In genomic region chr7:131362269-131362614, GRCm38 (mm10) we compare ENCODE assay signal across 8 mouse cellular contexts. TPM values are rescaled to one million over a fixed set of nuclear protein-coding genes. Genes with fewer than 3 reads are reported as not detected.
DNase-seq lines count a peak whose midpoint lies in the region; ATAC-seq and TF ChIP-seq lines count a peak whose summit lies in the region.

No protein-coding gene starts in this region.

- peak; percentile 82 for ATAC-seq in lung, embryonic 14.5 days (ENCODE audit: insufficient read depth)
- ATAC-seq in embryonic facial prominence, embryonic 15.5 days (ENCODE audit: insufficient number of reproducible peaks, low FRiP score, low TSS enrichment, low read depth) = peak; percentile 84
- ATAC-seq in neural tube, embryonic 15.5 days (ENCODE audit: low FRiP score) = peak; percentile 83

- H3K27ac ChIP-seq in lung, embryonic 14.5 days (ENCODE audit: low read depth) = peak overlapping the region; percentile 89
- H3K27ac ChIP-seq in embryonic facial prominence, embryonic 15.5 days (replicated peaks) = peak overlapping the region; percentile 96
- H3K27ac ChIP-seq in limb, embryonic 10.5 days = peak overlapping the region; percentile 96
- peak overlapping the region; percentile 89 for H3K27ac ChIP-seq in neural tube, embryonic 15.5 days (replicated peaks)

- TF ChIP-seq CTCF in lung, embryonic 14.5 days (IDR thresholded peaks at IDR 0.05; ENCODE audit: low read depth) = no peak

- H3K36me3 ChIP-seq in lung, embryonic 14.5 days (ENCODE audit: insufficient read depth) = peaks cover 28% of the 10 kb centered on the region
- peaks cover 21% of the 10 kb centered on the region for H3K36me3 ChIP-seq in embryonic facial prominence, embryonic 15.5 days
- peaks cover 39% of the 10 kb centered on the region for H3K36me3 ChIP-seq in limb, embryonic 10.5 days
- peaks cover 18% of the 10 kb centered on the region for H3K36me3 ChIP-seq in neural tube, embryonic 15.5 days

- DNase-seq in lung, embryonic 14.5 days = no peak
- no peak for DNase-seq in lung, postnatal 25 days (ENCODE audit: low spot score)
- DNase-seq in limb, embryonic 10.5 days (ENCODE audit: low spot score) = no peak
- no peak for DNase-seq in thymus, postnatal 0 days (ENCODE audit: low spot score)
- no peak for DNase-seq in T-cell, adult 2 months (ENCODE audit: low spot score)
- DNase-seq in kidney, adult 11 months = no peak

- peak overlapping the region; percentile 92 for H3K4me2 ChIP-seq in lung, embryonic 14.5 days
- H3K4me2 ChIP-seq in embryonic facial prominence, embryonic 15.5 days (replicated peaks) = peak overlapping the region; percentile 64
- H3K4me2 ChIP-seq in neural tube, embryonic 15.5 days = peak overlapping the region; percentile 96

- no peaks in the 10 kb centered on the region for H3K9me3 ChIP-seq in lung, embryonic 14.5 days (ENCODE audit: low read depth, low read length)
- no peaks in the 10 kb centered on the region for H3K9me3 ChIP-seq in embryonic facial prominence, embryonic 15.5 days (replicated peaks)
- no peaks in the 10 kb centered on the region for H3K9me3 ChIP-seq in limb, embryonic 10.5 days (replicated peaks)
- H3K9me3 ChIP-seq in neural tube, embryonic 15.5 days (replicated peaks) = no peaks in the 10 kb centered on the region

- no peaks in the 10 kb centered on the region for H3K27me3 ChIP-seq in lung, embryonic 14.5 days (ENCODE audit: insufficient read depth, low read length)
- H3K27me3 ChIP-seq in embryonic facial prominence, embryonic 15.5 days = no peaks in the 10 kb centered on the region
- H3K27me3 ChIP-seq in limb, embryonic 10.5 days (ENCODE audit: low read depth, poor library complexity, severe bottlenecking) = no peaks in the 10 kb centered on the region
- no peaks in the 10 kb centered on the region for H3K27me3 ChIP-seq in neural tube, embryonic 15.5 days (replicated peaks)

- WGBS in lung, embryonic 14.5 days = 0% methylated on average over 35 of the region's 35 CpGs
- WGBS in embryonic facial prominence, embryonic 15.5 days = under 1% methylated on average over 35 of the region's 35 CpGs
- 1% methylated on average over 35 of the region's 35 CpGs for WGBS in limb, embryonic 10.5 days
- under 1% methylated on average over 35 of the region's 35 CpGs for WGBS in neural tube, embryonic 15.5 days

- peaks cover 11% of the 10 kb centered on the region; the same call in 1 of the 2 replicates for H3K4me1 ChIP-seq in lung, embryonic 14.5 days (ENCODE audit: insufficient read depth)
- peaks cover 15% of the 10 kb centered on the region for H3K4me1 ChIP-seq in embryonic facial prominence, embryonic 15.5 days
- peaks cover 17% of the 10 kb centered on the region for H3K4me1 ChIP-seq in limb, embryonic 10.5 days
- peaks cover 17% of the 10 kb centered on the region for H3K4me1 ChIP-seq in neural tube, embryonic 15.5 days

- peak overlapping the region; percentile 92 for H3K4me3 ChIP-seq in lung, embryonic 14.5 days (ENCODE audit: low read depth, low read length)
- H3K4me3 ChIP-seq in embryonic facial prominence, embryonic 15.5 days (replicated peaks) = peak overlapping the region; percentile 92
- peak overlapping the region; percentile 89 for H3K4me3 ChIP-seq in limb, embryonic 10.5 days
- H3K4me3 ChIP-seq in neural tube, embryonic 15.5 days (replicated peaks) = peak overlapping the region; percentile 84

- peak overlapping the region; percentile 88 for H3K9ac ChIP-seq in lung, embryonic 14.5 days
- peak overlapping the region; percentile 83 for H3K9ac ChIP-seq in embryonic facial prominence, embryonic 15.5 days
- peak overlapping the region; percentile 83 for H3K9ac ChIP-seq in neural tube, embryonic 15.5 days (replicated peaks)

RNA-seq across cellular contexts. Expression of gene 2310057M21Rik, which starts 0.3 kb away (rescaled TPM):
- polyA plus RNA-seq in lung, embryonic 14.5 days (2014; fragmentation: Nextera tagmentation; extraction: Ambion mirVana) = 20.0 and 24.3 TPM in 2 replicates
- 24.0 and 24.6 TPM in 2 replicates for polyA plus RNA-seq in embryonic facial prominence, embryonic 15.5 days (2015; fragmentation: Nextera tagmentation; extraction: Ambion mirVana)
- 22.6 and 25.5 TPM in 2 replicates for polyA plus RNA-seq in limb, embryonic 10.5 days (2016; fragmentation: Nextera tagmentation; extraction: Ambion mirVana)
- 29.0 and 31.1 TPM in 2 replicates for polyA plus RNA-seq in neural tube, embryonic 15.5 days (2015; fragmentation: Nextera tagmentation; extraction: Ambion mirVana)
- 16.7 and 16.8 TPM in 2 replicates for polyA plus RNA-seq in thymus, postnatal 0 days (2015; fragmentation: Nextera tagmentation; extraction: Ambion mirVana)

RNA-seq across cellular contexts. Expression of gene Pstk, which starts 8.7 kb away (rescaled TPM):
- polyA plus RNA-seq in lung, embryonic 14.5 days (2014; fragmentation: Nextera tagmentation; extraction: Ambion mirVana) = 63.8 and 66.7 TPM in 2 replicates
- 69.0 and 71.6 TPM in 2 replicates for polyA plus RNA-seq in embryonic facial prominence, embryonic 15.5 days (2015; fragmentation: Nextera tagmentation; extraction: Ambion mirVana)
- polyA plus RNA-seq in limb, embryonic 10.5 days (2016; fragmentation: Nextera tagmentation; extraction: Ambion mirVana) = 68.0 and 79.4 TPM in 2 replicates
- 56.3 and 57.6 TPM in 2 replicates for polyA plus RNA-seq in neural tube, embryonic 15.5 days (2015; fragmentation: Nextera tagmentation; extraction: Ambion mirVana)
- 45.6 and 51.3 TPM in 2 replicates for polyA plus RNA-seq in thymus, postnatal 0 days (2015; fragmentation: Nextera tagmentation; extraction: Ambion mirVana)

RNA-seq across cellular contexts. Expression of gene Fam24a, which starts 28.6 kb away (rescaled TPM):
- polyA plus RNA-seq in lung, embryonic 14.5 days (2014; fragmentation: Nextera tagmentation; extraction: Ambion mirVana) = not detected in 2 replicates
- polyA plus RNA-seq in embryonic facial prominence, embryonic 15.5 days (2015; fragmentation: Nextera tagmentation; extraction: Ambion mirVana) = 0.37 TPM in 1 of 2 replicates, not detected in the other
- not detected in 2 replicates for polyA plus RNA-seq in limb, embryonic 10.5 days (2016; fragmentation: Nextera tagmentation; extraction: Ambion mirVana)
- polyA plus RNA-seq in neural tube, embryonic 15.5 days (2015; fragmentation: Nextera tagmentation; extraction: Ambion mirVana) = not detected in 2 replicates
- polyA plus RNA-seq in thymus, postnatal 0 days (2015; fragmentation: Nextera tagmentation; extraction: Ambion mirVana) = not detected in 2 replicates

RNA-seq across cellular contexts. Expression of gene Fam24b, which starts 32.9 kb away (rescaled TPM):
- polyA plus RNA-seq in lung, embryonic 14.5 days (2014; fragmentation: Nextera tagmentation; extraction: Ambion mirVana) = not detected in 2 replicates
- polyA plus RNA-seq in embryonic facial prominence, embryonic 15.5 days (2015; fragmentation: Nextera tagmentation; extraction: Ambion mirVana) = not detected in 2 replicates
- not detected in 2 replicates for polyA plus RNA-seq in limb, embryonic 10.5 days (2016; fragmentation: Nextera tagmentation; extraction: Ambion mirVana)
- polyA plus RNA-seq in neural tube, embryonic 15.5 days (2015; fragmentation: Nextera tagmentation; extraction: Ambion mirVana) = not detected in 2 replicates
- not detected in 2 replicates for polyA plus RNA-seq in thymus, postnatal 0 days (2015; fragmentation: Nextera tagmentation; extraction: Ambion mirVana)

RNA-seq across cellular contexts. Expression of gene Cuzd1, which starts 40.1 kb away (rescaled TPM):
- polyA plus RNA-seq in lung, embryonic 14.5 days (2014; fragmentation: Nextera tagmentation; extraction: Ambion mirVana) = not detected in 2 replicates
- 0.12 and 0.13 TPM in 2 replicates for polyA plus RNA-seq in embryonic facial prominence, embryonic 15.5 days (2015; fragmentation: Nextera tagmentation; extraction: Ambion mirVana)
- polyA plus RNA-seq in limb, embryonic 10.5 days (2016; fragmentation: Nextera tagmentation; extraction: Ambion mirVana) = not detected in 2 replicates
- 0.13 TPM in 1 of 2 replicates, not detected in the other for polyA plus RNA-seq in neural tube, embryonic 15.5 days (2015; fragmentation: Nextera tagmentation; extraction: Ambion mirVana)
- polyA plus RNA-seq in thymus, postnatal 0 days (2015; fragmentation: Nextera tagmentation; extraction: Ambion mirVana) = 0.14 and 0.23 TPM in 2 replicates
